Mouse (Mus musculus) cerebellum, adult 8-10 months (tissue): ENCODE results near the gene Scrn2.

Experiments
- DNase-seq: peaks from one replicate; pipeline ENCODE4 v3.0.0; 2022

Gene Scrn2

DNA sequence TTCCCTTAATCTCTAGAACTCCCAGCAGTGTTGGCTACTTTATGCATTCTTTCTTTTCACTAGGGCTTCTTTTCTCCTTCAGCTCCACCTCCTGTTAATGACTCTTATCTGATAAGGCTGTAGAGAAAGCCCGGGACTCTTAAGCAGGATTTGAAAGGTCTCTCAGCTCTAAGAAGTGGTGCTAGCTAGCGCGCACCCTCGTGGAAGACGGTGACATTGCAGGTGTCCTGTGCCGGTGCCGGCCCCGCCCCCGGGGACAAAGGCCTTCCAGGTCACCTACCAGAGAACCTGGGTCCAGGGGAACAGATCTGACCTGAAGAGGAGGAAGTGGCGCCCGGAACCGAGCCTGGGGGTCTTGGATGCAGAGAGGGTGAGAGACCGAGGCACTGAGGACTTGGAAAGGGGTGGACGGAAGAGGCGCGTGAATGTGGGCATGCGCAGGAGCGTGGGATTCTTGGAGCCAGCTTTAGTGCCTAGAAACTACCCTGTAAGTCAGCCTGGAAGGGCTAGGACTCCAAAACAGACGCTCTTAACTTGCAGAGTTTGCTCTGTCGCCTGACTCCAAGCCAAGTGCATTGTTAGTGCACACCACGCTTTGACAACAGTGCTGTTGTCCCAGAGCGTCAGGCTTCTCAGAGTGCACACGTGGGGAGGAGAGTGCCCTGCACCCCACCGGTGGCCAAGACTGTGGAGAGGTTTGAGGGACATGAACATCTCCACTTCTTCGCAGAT is at the start of gene Scrn2:
Gene Scrn2 (plus strand): TSS at position 253 of the 732 bp plus-strand sequence.
- peak; percentile 83 for DNase-seq

- no peak for DNase-seq
Observed at GRCm38 (mm10) chr11:96980021-96980420, 49.7 kb upstream of the Scrn2 start.

DNA sequence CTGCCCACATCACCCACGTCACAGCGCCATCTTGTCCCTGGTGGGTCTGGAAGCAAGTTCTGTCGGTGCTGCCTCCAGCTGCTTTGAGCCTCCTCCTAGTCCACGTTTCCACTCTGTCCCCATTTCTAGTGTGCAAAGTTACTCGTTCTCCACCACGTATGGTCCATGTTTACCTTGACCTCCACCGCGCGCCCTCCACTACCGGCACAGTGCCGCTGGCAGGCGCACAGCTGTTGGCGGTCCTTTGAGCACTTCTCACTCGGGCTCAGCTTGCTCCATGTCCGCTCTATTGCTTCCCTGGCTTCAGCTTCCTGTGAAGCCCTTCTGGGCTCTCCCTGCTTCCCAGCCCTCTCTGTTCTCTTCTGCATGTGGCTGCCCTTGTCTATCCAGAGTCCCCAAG is 48.3 kb upstream of the Scrn2 start:
- no peak for DNase-seq

DNA sequence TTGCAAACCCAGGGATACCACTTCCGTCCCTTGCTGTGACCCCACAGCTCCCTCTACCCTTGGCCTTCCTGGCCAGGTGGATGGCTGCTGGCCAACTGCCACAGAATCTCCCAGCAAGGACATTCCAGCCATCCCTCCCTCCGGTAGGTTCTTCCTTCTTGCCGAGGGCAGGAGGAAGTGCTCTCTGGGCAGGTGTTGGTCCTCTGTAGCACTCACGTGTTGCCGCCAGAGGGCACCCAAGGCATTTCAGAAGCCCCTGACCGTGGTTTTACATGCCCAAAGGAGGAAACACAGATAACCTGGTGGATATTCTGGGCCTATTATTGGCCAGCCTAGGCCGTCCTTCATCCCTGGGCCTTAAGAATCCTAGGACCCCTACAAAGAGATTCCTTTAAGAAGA is 47.4 kb upstream of the Scrn2 start:
- peak; percentile 86 for DNase-seq

DNA sequence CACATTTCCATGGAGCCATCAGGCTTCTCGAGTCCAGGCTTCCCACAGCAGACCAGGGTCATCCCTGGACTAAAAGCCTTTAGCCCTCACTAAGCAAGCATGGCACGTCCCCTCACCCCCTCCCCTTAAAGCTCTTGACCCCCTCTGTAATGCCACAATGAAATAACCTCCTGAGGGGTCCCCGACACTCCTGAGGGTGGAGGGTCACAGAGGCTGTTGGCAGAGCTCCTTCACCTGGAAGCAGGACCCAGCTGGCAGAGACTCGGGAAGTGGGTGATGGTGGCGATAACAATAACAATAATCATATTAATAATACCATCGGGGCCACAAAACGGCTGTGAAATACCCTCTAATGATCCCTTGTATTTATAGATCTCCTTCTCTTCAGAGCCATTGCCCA is 46.9 kb upstream of the Scrn2 start, which contains the start of gene Sp2:
Gene Sp2 (minus strand): TSS at position 101 of the 400 bp plus-strand sequence.
- DNase-seq: no peak

DNA sequence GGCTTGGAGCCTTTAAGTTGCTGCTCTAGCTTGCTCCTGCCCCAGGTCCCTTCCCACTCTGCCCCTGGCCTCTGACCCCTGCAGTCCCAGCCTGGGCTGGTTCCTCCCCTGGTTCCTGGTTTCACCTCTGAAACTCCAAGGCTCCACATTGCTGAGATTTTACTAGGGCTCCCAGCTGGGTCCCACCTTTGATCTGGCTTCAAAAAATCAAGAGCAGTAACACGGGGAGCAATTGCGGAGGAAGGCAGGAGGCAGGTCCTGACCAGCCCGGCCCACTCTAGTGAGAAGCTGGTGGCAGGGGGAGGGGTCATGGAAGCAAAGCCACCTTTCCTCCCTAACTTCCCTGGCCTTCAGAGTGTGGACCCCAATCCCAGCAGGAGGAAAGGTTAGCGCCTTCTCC is 44.8 kb upstream of the Scrn2 start:
- DNase-seq: no peak

DNA sequence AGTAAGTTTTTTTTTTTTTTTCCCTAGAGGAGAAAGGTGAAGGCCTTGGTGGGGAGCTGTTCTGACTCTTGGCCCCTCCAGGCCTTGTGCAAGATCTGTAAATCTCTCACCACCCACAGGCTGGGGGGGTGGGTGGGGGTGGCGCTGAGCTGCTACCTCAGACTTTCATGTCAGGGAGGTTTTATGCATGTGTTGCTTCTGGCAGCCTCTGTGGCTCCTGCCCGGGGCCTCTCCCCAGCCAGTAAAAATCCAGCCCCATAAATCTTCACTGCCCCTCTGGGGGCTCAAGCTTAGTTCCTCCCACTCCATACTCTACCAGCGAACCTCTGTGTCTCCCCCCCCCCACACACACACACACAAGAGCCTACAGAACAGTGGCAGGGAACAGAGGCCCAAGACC is 43.3 kb upstream of the Scrn2 start:
- DNase-seq: no peak

DNA sequence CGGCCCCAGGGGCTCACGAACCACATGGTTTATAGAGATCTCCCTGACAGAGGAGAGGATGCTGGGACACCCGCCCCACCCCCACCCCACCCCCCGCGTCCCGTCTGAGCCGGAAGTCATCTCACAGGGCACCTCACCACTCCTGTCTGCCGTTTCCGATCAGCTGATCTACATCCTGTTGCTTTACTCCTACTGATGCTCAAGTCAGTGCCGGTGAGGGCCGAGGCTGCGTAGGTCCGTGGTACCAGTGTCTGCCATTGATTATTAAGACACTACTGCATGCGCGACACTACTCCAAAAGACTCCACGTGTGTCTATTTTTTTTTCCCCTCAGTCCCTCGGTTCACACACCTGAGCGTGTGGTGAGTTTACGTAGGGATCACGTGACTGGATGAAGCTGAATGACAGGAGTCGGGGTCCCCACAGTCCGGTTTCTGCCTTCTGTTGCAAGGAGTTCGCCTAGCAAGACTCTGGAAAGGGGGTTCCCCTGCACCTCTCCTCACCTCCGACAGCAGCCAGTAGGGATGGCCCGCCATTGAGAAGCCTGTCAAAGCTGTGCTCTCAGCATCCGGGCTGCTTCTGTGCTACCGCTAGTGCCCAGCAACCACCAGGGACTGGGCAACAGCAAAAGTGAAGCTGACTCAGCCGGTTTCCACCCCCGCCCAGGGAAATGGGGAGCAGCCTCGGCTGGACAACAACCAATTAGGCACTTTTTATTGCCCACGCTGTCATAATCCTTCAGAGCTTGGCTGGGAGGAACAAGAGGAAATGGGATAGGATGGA is 41.7 kb upstream of the Scrn2 start:
- DNase-seq: no peak

GRCm38 (mm10) chr11:96991501-96991900 is 38.2 kb upstream of the Scrn2 start:
- DNase-seq: no peak

DNA sequence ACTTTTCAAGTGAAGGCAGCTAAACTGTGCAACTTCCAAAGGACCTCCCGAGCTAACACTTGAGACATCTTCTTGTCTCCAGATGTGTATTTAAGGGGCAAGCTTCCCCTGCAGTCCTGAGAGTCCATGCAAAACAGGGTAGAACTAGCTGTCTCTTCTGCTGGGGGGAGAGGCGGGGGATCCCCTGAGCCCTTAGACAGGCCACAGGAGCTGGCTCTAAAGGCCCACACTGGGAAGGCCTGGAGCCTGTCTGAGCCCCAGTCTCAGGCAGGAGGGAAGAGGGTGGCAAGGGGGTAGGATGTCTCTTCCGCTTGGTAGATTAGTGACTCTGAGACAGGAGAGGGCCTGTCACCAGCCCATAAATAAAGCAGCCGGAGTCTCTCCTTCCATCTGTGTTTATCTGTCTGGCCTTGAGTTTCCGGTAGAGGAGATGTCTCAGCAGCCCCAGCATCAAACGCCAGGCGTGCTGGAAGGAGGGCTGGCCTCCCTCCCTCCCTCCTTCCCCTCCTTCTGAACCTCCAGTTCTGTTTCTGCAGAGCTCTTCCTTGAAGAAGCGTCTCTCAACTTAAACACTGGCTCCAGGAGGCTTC is 36.9 kb upstream of the Scrn2 start:
- no peak for DNase-seq

DNA sequence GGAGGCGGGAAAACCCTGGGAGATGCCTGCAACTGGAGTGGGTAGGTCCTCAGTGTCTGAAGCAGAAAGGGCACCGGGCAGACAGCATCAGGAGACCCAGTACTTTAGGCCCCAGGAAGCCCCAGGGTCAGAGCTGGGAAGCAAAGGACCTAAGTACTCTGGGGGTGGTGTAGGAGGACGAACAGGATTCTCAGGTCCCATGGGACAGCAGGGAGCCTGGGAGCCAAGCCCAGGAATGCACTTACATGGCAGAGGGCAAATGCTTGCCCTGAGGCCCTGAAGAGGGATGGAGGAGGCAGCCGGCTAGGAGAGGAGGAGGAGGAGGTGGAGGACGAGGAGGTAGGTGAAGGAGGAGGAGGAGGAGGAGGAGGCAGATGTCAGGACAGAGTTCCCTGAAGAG is 34.7 kb upstream of the Scrn2 start:
- no peak for DNase-seq

DNA sequence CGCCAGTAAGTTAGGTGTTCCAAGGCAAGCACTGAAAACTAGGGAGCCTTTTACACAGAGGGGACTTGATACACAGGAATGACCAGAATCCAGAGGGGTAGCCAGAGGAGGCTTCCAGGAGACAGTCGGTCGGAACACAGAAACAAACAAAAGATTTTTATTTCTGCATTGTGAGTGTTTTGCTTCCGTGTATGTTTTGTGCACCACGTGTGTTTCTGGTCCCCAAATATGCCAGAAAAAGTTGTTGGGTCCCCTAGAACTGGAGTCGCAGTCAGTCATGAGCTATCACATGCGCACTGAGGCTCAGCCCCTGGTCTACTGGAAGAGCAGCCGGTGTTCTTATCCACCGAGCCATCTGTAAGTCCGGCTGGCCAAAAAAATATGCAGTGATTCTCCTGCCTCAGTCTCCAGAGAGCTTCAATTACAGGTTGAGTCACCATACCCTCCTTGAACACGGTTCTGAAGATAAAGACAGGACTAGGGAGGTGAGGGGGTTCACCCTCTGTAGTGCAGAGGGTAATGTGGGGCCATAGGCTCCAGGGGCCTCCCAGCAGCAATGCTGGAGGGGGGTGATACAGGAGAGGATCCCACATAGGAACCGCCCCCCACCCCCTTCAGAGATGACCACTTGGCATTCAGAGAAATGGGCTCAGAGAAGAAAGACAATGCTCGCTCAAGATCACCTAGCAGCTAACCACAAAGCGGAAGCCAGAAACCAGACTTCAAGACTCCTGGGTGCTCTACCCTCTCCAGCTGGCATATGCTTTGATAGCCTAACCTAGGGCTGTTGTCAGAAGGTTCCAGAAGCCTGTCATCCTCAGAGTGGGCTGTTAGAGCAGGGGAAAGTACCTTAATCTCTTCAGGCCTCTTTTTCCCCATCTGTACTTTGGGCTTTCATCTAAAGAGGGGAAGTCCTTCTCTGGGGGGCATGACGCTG is 33.6 kb upstream of the Scrn2 start:
- DNase-seq: no peak

GRCm38 (mm10) chr11:96996773-96997379 is 32.9 kb upstream of the Scrn2 start:
- DNase-seq: no peak

DNA sequence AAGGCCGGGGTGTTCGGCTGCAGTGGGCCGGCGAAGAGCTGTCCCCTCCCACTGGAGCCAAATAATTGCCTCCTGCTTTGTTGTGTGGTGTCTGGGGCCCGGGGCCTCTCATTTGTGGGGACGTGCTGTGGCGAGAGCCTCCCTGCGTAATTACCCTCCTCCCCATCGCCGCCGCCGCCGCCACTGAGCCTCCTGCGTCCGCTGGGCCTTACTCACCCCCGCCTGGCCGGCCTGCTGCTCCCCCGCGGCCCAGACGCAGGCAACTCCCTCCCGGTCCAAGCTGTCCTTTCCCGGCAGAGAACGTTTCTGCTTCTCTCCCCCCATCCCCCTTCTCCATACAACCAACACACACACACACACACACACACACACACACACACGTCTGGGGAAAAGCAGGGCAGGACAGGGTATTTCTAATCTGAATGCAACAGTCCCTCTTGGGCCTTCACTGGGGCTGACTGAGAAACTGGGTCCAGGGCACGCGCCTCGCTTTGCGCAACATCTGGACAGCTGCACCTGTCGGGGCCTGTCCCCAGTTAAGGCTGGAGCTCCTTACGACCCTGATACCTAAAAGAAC is 32.3 kb upstream of the Scrn2 start:
- peak; percentile 61 for DNase-seq

DNA sequence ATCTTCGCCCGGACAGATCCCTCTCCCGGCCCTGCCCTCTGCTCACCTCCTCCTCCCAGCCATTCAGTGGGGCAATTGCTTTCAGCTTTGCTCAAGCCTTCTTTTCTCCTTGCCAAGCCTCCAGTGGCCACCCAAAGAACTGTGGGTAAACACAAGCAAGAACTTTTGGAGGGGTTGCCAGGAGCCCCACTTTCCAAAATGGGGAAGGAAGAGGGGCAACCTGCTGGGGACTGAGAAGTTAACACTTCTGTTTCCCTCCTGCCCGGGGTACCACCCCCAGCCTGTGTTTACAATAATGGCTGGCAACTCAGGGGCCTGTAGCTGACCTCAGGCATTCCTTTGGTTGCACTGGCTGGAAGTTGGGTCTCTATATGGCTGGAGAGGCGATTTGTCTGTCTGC is 26.6 kb upstream of the Scrn2 start:
- no peak for DNase-seq

DNA sequence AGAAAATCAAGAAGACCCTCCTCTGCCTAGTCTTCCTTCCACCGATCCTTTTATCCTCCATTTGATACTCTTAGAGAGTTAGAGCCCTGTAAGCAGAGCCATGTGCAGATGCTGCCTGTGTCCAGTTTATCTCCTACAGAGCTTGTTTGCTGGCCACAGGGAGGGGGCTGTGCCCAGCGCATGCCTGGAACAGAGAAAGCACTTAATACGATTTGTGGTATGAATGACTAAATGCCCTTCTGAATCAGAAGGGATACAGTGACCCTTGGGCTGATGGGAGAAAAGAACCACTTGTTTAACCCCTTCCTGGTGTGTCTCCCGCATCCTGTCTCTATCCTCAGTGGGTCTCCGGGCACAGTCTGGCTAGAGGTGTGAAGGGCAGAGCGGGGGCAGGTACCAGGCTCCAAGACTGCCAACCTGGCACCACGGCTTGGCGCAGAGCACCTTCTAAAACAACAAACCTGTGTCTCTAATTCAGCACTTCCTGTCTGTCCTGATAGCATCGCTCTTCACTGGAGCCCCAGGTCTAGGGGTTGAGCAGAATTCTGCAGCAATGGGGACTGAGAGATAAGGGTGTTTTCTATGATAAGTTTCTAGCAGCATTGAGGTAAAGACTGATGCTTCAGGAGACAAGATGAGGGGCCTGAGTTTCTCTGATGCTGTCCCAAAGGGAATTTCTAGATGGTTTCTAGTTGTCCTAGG is 22.5 kb upstream of the Scrn2 start:
- no peak for DNase-seq

GRCm38 (mm10) chr11:97009198-97009790 is 20.4 kb upstream of the Scrn2 start:
- DNase-seq: no peak

DNA sequence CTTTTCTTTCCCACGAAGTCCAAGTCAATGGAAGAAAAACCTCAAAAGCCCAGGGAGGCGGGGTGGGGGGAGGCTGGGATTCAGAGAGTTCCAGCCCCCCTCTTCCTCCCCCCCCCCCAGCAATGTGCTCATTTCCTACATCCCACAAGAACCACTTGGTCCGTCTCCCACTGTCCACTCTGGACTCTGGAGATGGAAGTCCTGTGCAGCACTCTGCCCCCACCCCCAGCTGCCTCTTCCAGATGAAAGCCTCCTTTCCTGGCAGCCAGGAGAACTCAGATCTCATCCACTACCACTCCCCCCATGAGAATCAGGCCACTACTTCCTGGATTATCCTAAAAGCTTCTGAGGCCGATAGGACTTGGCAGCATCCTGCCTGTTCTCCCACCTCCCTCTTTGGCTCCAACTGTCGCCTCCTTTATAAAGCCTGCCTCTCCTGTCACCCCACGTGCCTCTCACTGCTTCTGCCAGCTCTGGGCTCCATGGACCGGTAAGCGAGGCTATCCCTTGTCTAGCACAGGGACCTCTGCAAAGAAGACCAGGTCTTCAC is 16.5 kb upstream of the Scrn2 start, which contains the start of gene Sp6:
Gene Sp6 (plus strand): TSS at position 274 of the 550 bp plus-strand sequence.
- DNase-seq: no peak

DNA sequence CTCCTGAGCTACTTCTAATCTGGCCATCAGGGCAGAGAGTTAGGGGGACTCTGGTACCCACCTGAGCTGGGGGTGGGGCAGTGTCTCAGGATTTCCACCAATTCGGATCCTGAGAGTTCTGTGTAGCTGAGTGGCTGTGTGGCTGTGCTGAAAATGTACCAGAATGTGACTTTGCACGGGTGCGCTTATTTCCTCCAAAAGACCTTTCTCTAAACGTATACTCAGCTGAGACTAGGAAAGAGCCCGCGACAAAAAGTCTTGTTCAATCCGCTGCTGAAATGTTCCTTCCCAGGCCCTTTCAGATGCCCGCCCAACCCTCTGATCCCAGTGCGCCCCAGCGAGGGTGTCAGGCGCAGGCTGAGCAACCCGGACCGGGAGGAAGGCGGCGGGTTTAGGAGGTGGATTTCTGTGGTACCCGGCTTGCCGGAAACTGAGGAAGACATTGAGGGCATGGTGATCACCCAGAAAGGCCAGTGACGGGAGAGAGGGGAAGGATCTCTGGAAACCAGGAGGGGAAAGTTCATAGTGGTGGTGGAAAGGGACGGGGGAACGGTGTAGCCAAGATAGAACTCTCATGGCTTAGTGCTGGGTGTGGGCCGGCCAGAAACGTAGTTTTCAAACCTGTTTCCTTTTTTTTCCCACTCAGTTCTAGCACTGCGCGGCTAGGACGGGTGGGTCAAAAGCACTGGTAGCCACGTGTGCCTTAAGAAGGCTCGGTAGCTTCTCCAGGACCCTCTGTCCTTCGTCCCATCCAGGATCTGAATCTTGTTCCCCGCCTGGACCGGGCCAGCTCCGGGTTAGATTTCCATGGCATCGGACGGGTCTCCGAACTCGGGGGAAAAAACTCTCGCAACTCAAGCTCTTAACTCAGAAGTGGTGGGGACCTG is 11.8 kb upstream of the Scrn2 start:
- no peak for DNase-seq
